Mouse (Mus musculus) layer of hippocampus, adult 9-10 months (tissue): Measurements from ENCODE around the gene Ap1m2.
"Not testable (repeated sequence)": the region's sequence is repeated elsewhere in the genome, so short reads cannot be mapped to it uniquely, and the experiment has no call there.

ENCODE experiments used
- DNase-seq: peaks from one replicate; pipeline ENCODE4 v3.0.0; 2022; ENCODE audit warnings: low spot score

The Ap1m2 gene

GRCm38 (mm10) chr9:21327569-21327968, 15.4 kb upstream of the Ap1m2 start:
- DNase-seq, result no peak

GRCm38 (mm10) chr9:21324269-21324668, 12.1 kb upstream of the Ap1m2 start:
- DNase-seq, result no peak

GRCm38 (mm10) chr9:21322917-21323297, 10.8 kb upstream of the Ap1m2 start:
- DNase-seq, result not testable (repeated sequence)

DNA sequence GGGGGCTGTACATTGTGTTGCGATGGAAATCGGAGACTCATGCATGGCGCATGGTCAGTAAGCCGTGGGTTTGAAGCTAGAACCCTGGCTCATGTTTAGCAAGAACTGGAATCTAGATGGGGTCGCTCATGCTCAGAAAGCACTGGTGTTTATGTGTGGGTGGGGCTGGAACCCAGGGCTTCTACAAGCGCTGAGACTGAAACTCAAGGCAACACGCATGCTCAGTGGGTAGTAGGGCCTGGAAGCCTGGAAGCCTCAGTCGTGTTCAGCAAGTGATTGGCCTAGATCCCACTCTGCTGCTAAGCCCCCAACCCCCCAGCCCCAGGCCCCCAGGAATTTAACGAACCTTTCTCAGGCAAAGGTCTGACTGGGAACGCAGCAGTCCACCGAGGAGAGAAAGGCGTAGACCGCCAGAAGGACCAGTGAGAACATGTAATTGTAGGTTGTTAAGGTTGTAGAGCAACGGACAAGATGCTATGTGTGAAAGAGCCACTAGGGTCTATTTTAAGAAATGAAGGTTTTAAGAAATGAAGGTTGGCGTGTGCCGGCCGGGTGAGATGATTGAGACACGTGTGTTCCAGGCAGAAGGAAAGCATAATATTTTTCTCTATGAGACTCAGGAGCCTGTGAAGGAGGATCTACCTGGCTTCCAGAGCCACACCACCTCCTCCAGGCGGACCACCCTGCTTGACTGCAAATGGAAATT, 10.2 kb upstream of the Ap1m2 start:
- no peak for DNase-seq

DNA sequence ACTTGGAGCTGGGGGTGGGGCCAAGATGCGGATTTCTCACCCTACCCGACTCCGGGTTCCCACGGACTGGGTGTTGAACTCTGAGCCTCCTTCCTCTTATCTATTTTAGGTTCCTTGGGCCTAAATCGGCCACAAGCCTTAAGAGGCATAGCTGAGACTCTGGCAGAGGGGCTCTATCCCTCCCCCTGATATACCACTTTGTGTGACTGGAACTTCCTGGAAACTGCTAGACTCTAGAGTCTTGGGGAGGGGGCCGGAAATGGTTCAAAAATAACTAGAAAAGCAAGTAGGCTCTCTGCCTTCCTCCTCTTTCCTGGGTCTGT, 9.3 kb upstream of the Ap1m2 start:
- DNase-seq, result no peak

- peak; percentile 55 for DNase-seq
Measured at GRCm38 (mm10) chr9:21320619-21321512, 8.7 kb upstream of the Ap1m2 start, which contains the start of gene Slc44a2. TSS of gene Slc44a2 (plus strand) at chr9:21320698.

- no peak for DNase-seq
Measured at GRCm38 (mm10) chr9:21320280-21320618, 8.1 kb upstream of the Ap1m2 start.

GRCm38 (mm10) chr9:21319503-21319902, 7.4 kb upstream of the Ap1m2 start:
- DNase-seq, result no peak

DNA sequence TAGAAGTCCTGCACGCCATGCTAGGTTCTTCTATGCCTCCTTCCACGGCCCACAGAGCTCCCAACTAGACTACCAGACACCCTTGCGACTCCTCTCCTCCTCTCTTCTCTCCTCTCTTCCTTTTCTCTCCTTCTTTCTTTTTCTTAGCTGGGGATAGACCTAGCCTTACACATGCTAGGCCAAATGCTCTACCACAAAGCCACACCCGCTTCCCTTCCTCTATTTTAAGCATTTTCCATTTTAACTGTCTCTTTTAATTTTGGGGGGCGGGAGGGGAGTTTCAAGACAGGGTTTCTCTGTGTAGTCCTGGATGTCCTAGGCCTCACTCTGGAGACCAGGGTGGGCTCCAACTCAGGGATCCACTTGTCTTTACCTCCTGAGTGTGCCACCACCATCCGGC, 6.7 kb upstream of the Ap1m2 start:
- no peak for DNase-seq

DNA sequence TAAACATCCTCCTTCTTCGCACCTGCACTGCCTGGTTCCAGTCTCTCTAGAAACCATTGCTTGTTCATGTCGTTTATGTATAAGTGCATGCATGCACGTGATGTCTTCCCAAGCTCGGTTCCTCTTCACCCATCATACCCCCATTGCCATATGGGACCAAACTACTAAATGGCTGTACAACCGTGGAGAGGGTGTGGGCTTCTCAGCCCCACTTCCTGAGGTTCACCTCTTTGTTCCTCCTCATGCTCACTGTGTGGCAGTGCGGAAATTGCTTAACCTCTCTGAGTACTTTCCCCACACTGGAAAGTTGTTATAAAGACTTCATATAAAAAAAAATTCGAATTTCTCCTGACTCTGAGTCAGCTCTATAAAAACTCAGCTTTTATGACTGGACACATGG, 4.6 kb upstream of the Ap1m2 start:
- DNase-seq, result no peak

DNA sequence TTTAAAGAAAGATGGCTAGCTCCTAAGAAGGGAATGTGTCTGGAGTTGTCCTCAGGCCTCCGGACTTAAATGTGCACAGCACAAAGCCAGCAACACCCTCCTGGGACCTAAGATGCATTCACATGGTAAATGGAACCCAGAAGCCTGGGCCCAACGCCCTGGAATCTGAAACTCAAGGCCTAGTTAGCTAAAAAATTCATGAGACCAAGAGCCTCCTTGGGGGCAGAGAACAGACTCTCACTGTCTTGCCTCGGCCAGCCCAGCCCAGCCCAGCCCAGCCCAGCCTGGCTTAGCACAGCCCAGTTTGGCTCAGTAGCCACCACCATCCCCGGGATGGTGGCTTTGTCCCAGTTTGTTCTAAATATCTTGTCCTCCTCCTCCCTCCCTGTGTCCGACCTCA, 3.3 kb upstream of the Ap1m2 start:
- DNase-seq, result no peak

- DNase-seq, result no peak
Measured at GRCm38 (mm10) chr9:21314367-21315140, 2.4 kb upstream of the Ap1m2 start.

DNA sequence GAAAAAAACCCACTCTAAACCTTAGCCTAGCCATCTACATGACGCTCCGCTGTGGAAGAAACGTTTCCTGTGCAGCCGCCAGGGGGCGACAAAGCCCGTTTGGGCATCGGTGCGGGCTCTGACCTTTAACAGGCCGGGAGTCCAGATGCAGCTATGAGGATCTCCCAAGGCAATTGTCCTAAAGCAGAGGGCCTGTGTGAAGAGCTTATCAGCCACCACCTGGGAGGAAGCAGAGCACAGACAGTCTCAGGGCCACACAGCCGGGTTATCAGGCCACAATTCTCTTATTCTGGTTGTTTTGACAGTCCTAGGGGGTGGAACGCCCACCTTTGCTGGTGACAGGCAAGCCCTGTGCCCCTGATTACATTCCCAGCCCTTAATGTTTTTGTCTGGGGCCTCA, 1.3 kb upstream of the Ap1m2 start:
- peak; percentile 63 for DNase-seq

DNA sequence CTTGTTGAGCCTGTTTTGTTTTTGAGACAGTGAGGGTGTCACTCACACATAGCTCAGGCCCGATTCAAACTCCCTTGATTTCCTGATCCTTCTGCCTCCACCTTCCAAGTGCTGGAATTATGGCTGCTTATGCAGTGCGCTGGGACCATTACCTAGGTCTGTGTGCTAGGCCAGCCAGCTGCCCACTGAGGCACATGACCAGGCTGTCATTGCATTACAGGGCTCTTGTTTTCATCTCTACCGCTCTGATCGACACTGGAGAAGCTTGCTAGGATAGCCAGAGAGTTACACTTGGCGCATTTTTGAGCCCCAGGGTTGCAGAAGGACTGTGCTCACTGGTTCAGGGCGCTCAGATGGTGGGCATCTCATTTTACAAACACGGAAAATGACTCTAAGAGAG, 442 bp downstream of the Ap1m2 start:
- DNase-seq, result no peak

GRCm38 (mm10) chr9:21309150-21309741, 2.9 kb downstream of the Ap1m2 start:
- DNase-seq, result no peak

DNA sequence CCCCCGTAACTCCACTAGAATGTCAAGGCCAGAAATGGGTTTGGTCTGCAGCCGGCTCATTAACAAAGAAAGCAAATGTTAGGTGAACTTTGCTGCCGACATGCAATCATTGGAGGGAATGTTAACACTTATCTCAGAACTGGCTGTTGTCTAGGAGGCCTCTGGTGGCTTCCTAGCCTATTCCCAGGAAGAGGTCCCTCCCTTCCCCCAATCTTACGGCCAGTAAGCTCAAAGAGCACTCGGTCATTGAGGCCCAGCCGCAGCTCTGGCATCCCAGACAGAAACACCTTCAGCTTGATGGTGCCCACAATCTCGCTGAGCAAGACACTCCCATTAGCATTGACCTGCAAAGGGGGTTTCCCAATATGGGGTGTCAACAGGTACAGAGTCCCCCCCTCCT, 7.1 kb downstream of the Ap1m2 start:
- DNase-seq, result no peak

GRCm38 (mm10) chr9:21299014-21299413, 13.1 kb downstream of the Ap1m2 start:
- DNase-seq, result no peak

GRCm38 (mm10) chr9:21292271-21292670, 19.9 kb downstream of the Ap1m2 start:
- DNase-seq, result no peak

- not testable (repeated sequence) for DNase-seq
Measured at GRCm38 (mm10) chr9:21291868-21292267, 20.3 kb downstream of the Ap1m2 start.

- peak; percentile 98 for DNase-seq
Measured at GRCm38 (mm10) chr9:21291022-21291787, 20.9 kb downstream of the Ap1m2 start, which contains the start of gene Cdkn2d. TSS of gene Cdkn2d (minus strand) at chr9:21291407.

GRCm38 (mm10) chr9:21290589-21290988, 21.5 kb downstream of the Ap1m2 start:
- DNase-seq, result peak; percentile 42

DNA sequence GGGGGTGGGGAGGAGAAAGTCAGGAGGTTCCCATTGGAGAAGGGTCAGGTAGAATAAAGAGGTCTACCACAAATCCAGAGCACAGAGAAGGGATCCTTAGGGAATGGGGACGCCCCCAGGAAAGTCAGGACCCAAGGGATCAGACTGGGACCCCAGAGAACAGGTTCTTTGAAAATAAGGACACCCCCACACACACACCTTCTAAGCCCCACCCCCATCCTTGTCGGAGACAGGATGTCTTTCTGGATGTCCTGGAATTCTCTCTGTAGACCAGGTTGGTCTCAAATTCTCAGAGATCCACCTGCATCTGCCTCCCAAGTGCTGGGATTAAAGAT, 22.8 kb downstream of the Ap1m2 start:
- DNase-seq, result no peak
